Mouse (Mus musculus): ENCODE measurements around the gene Nccrp1. TPM values are rescaled to one million over a fixed set of nuclear protein-coding genes. Genes with fewer than 3 reads are reported as not detected.
A peak's percentile ranks its signal among the peaks of the same experiment; 100 is the strongest.

Gene Nccrp1
- polyA plus RNA-seq, 1 experiment from 2014 or later, result not detected

GRCm38 (mm10) chr7:28572689-28573088 lies 25.6 kb upstream of the Nccrp1 start:
- no peak for ATAC-seq
- WGBS, result 91% methylated on average over 5 of the region's 5 CpGs
- Histone ChIP-seq H3K4me1 (replicated peaks; ENCODE audit: control insufficient read depth, insufficient read depth, low read length) (peaks cover 22% of the 10 kb centered on the region), H3K36me3 (ENCODE audit: control insufficient read depth, insufficient read depth) (peaks cover 1% of the 10 kb centered on the region; the same call in 1 of the 2 replicates), H3K27ac (ENCODE audit: low read length) (no peak overlapping the region), H3K4me3 (replicated peaks; ENCODE audit: low read length) (no peak overlapping the region), H3K27me3 (replicated peaks; ENCODE audit: control insufficient read depth, insufficient read depth, low read length) (no peaks in the 10 kb centered on the region), H3K4me2 (ENCODE audit: low read length) (no peak overlapping the region), H3K9ac (replicated peaks; ENCODE audit: low read depth, low read length) (no peak overlapping the region), H3K9me3 (ENCODE audit: control insufficient read depth, low read length) (no peaks in the 10 kb centered on the region)

- Histone ChIP-seq H3K9ac (replicated peaks; ENCODE audit: low read depth, low read length) (0 out of 2 replicates have a peak overlapping the region, but pooled peaks have one; percentile 20), H3K27ac (ENCODE audit: low read length) (no peak overlapping the region)
- 50% methylated on average over 5 of the region's 5 CpGs for WGBS
Observed at GRCm38 (mm10) chr7:28570982-28571682, 24.1 kb upstream of the Nccrp1 start.

GRCm38 (mm10) chr7:28570291-28570981 lies 23.4 kb upstream of the Nccrp1 start:
- Histone ChIP-seq H3K4me2 (ENCODE audit: low read length) (no peak overlapping the region), H3K27ac (ENCODE audit: low read length) (no peak overlapping the region), H3K9ac (replicated peaks; ENCODE audit: low read depth, low read length) (0 out of 2 replicates have a peak overlapping the region, but pooled peaks have one; percentile 4), H3K36me3 (ENCODE audit: control insufficient read depth, insufficient read depth) (peaks cover 8% of the 10 kb centered on the region; the same call in 1 of the 2 replicates), H3K9me3 (ENCODE audit: control insufficient read depth, low read length) (no peaks in the 10 kb centered on the region), H3K27me3 (replicated peaks; ENCODE audit: control insufficient read depth, insufficient read depth, low read length) (no peaks in the 10 kb centered on the region), H3K4me1 (replicated peaks; ENCODE audit: control insufficient read depth, insufficient read depth, low read length) (peaks cover 11% of the 10 kb centered on the region), H3K4me3 (replicated peaks; ENCODE audit: low read length) (no peak overlapping the region)
- 70% methylated on average over 12 of the region's 12 CpGs for WGBS
- no peak for ATAC-seq

More at GRCm38 (mm10) chr7:28570982-28571682, 24.1 kb upstream of the Nccrp1 start:
- Histone ChIP-seq H3K4me2 (ENCODE audit: low read length) (no peak overlapping the region), H3K9me3 (ENCODE audit: control insufficient read depth, low read length) (no peaks in the 10 kb centered on the region), H3K4me3 (replicated peaks; ENCODE audit: low read length) (no peak overlapping the region), H3K27me3 (replicated peaks; ENCODE audit: control insufficient read depth, insufficient read depth, low read length) (no peaks in the 10 kb centered on the region), H3K4me1 (replicated peaks; ENCODE audit: control insufficient read depth, insufficient read depth, low read length) (peaks cover 11% of the 10 kb centered on the region), H3K36me3 (ENCODE audit: control insufficient read depth, insufficient read depth) (peaks cover 5% of the 10 kb centered on the region; the same call in 1 of the 2 replicates)
- no peak for ATAC-seq

GRCm38 (mm10) chr7:28568253-28568652 lies 21.2 kb upstream of the Nccrp1 start:
- Histone ChIP-seq H3K27me3 (replicated peaks; ENCODE audit: control insufficient read depth, insufficient read depth, low read length) (no peaks in the 10 kb centered on the region), H3K36me3 (ENCODE audit: control insufficient read depth, insufficient read depth) (peaks cover 8% of the 10 kb centered on the region), H3K9me3 (ENCODE audit: control insufficient read depth, low read length) (no peaks in the 10 kb centered on the region), H3K4me1 (replicated peaks; ENCODE audit: control insufficient read depth, insufficient read depth, low read length) (peaks cover 11% of the 10 kb centered on the region), H3K4me3 (replicated peaks; ENCODE audit: low read length) (no peak overlapping the region), H3K9ac (replicated peaks; ENCODE audit: low read depth, low read length) (no peak overlapping the region), H3K27ac (ENCODE audit: low read length) (no peak overlapping the region), H3K4me2 (ENCODE audit: low read length) (no peak overlapping the region)
- no peak for ATAC-seq

GRCm38 (mm10) chr7:28567539-28567938 lies 20.5 kb upstream of the Nccrp1 start:
- Histone ChIP-seq H3K4me2 (ENCODE audit: low read length) (no peak overlapping the region), H3K9ac (replicated peaks; ENCODE audit: low read depth, low read length) (no peak overlapping the region), H3K27me3 (replicated peaks; ENCODE audit: control insufficient read depth, insufficient read depth, low read length) (no peaks in the 10 kb centered on the region), H3K4me3 (replicated peaks; ENCODE audit: low read length) (no peak overlapping the region), H3K9me3 (ENCODE audit: control insufficient read depth, low read length) (no peaks in the 10 kb centered on the region), H3K36me3 (ENCODE audit: control insufficient read depth, insufficient read depth) (peaks cover 10% of the 10 kb centered on the region), H3K4me1 (replicated peaks; ENCODE audit: control insufficient read depth, insufficient read depth, low read length) (peaks cover 11% of the 10 kb centered on the region), H3K27ac (ENCODE audit: low read length) (no peak overlapping the region)
- no peak for ATAC-seq
- WGBS, result 93% methylated on average over 4 of the region's 4 CpGs

GRCm38 (mm10) chr7:28565407-28565806 lies 18.4 kb upstream of the Nccrp1 start:
- Histone ChIP-seq H3K4me3 (replicated peaks; ENCODE audit: low read length) (no peak overlapping the region), H3K4me2 (ENCODE audit: low read length) (no peak overlapping the region), H3K4me1 (replicated peaks; ENCODE audit: control insufficient read depth, insufficient read depth, low read length) (peaks cover 4% of the 10 kb centered on the region), H3K27ac (ENCODE audit: low read length) (no peak overlapping the region), H3K27me3 (replicated peaks; ENCODE audit: control insufficient read depth, insufficient read depth, low read length) (no peaks in the 10 kb centered on the region), H3K9me3 (ENCODE audit: control insufficient read depth, low read length) (no peaks in the 10 kb centered on the region), H3K36me3 (ENCODE audit: control insufficient read depth, insufficient read depth) (peaks cover 10% of the 10 kb centered on the region), H3K9ac (replicated peaks; ENCODE audit: low read depth, low read length) (no peak overlapping the region)
- no peak; the same call in 1 of the 2 replicates for ATAC-seq
- WGBS, result 70% methylated on average over 5 of the region's 5 CpGs

- peaks cover 16% of the 10 kb centered on the region for H3K36me3 ChIP-seq (ENCODE audit: control insufficient read depth, insufficient read depth)
- ATAC-seq, result no peak
- no peak overlapping the region for H3K4me2 ChIP-seq (ENCODE audit: low read length)
- no peak overlapping the region for H3K27ac ChIP-seq (ENCODE audit: low read length)
- H3K9me3 ChIP-seq (ENCODE audit: control insufficient read depth, low read length), result no peaks in the 10 kb centered on the region
- no peak overlapping the region for H3K4me3 ChIP-seq (replicated peaks; ENCODE audit: low read length)
- H3K4me1 ChIP-seq (replicated peaks; ENCODE audit: control insufficient read depth, insufficient read depth, low read length), result no peaks in the 10 kb centered on the region
- H3K27me3 ChIP-seq (replicated peaks; ENCODE audit: control insufficient read depth, insufficient read depth, low read length), result no peaks in the 10 kb centered on the region
- H3K9ac ChIP-seq (replicated peaks; ENCODE audit: low read depth, low read length), result no peak overlapping the region
- WGBS, result 94% methylated on average over 13 of the region's 13 CpGs
Observed at GRCm38 (mm10) chr7:28562951-28563350, 15.9 kb upstream of the Nccrp1 start.

- no peak overlapping the region for H3K4me2 ChIP-seq (ENCODE audit: low read length)
- no peaks in the 10 kb centered on the region for H3K27me3 ChIP-seq (replicated peaks; ENCODE audit: control insufficient read depth, insufficient read depth, low read length)
- H3K9me3 ChIP-seq (ENCODE audit: control insufficient read depth, low read length), result no peaks in the 10 kb centered on the region
- no peaks in the 10 kb centered on the region for H3K4me1 ChIP-seq (replicated peaks; ENCODE audit: control insufficient read depth, insufficient read depth, low read length)
- ATAC-seq, result no peak
- WGBS, result 96% methylated on average over 13 of the region's 13 CpGs
- no peak overlapping the region for H3K4me3 ChIP-seq (replicated peaks; ENCODE audit: low read length)
- no peak overlapping the region for H3K27ac ChIP-seq (ENCODE audit: low read length)
- H3K36me3 ChIP-seq (ENCODE audit: control insufficient read depth, insufficient read depth), result peaks cover 12% of the 10 kb centered on the region
- no peak overlapping the region for H3K9ac ChIP-seq (replicated peaks; ENCODE audit: low read depth, low read length)
Observed at GRCm38 (mm10) chr7:28562371-28562770, 15.3 kb upstream of the Nccrp1 start.

- H3K4me1 ChIP-seq (replicated peaks; ENCODE audit: control insufficient read depth, insufficient read depth, low read length), result no peaks in the 10 kb centered on the region
- H3K9ac ChIP-seq (replicated peaks; ENCODE audit: low read depth, low read length), result no peak overlapping the region
- no peak overlapping the region for H3K4me2 ChIP-seq (ENCODE audit: low read length)
- no peak for ATAC-seq
- WGBS, result 92% methylated on average over 11 of the region's 11 CpGs
- no peaks in the 10 kb centered on the region for H3K27me3 ChIP-seq (replicated peaks; ENCODE audit: control insufficient read depth, insufficient read depth, low read length)
- no peaks in the 10 kb centered on the region for H3K9me3 ChIP-seq (ENCODE audit: control insufficient read depth, low read length)
- H3K27ac ChIP-seq (ENCODE audit: low read length), result no peak overlapping the region
- H3K36me3 ChIP-seq (ENCODE audit: control insufficient read depth, insufficient read depth), result peaks cover 12% of the 10 kb centered on the region
- no peak overlapping the region for H3K4me3 ChIP-seq (replicated peaks; ENCODE audit: low read length)
Observed at GRCm38 (mm10) chr7:28561967-28562366, 14.9 kb upstream of the Nccrp1 start.

Measured in forebrain, embryonic 16.5 days (tissue).